Mouse (Mus musculus): ENCODE data around the gene Dcaf8. TPM values are rescaled to one million over a fixed set of nuclear protein-coding genes. Genes with fewer than 3 reads are reported as not detected.

The Dcaf8 gene
- polyA plus RNA-seq, 1 experiment from 2014 or later = 162 TPM

- no peak for TF ChIP-seq CTCF (IDR thresholded peaks at IDR 0.05)
- H3K27me3 ChIP-seq = no peaks in the 10 kb centered on the region
- in situ Hi-C loops (cut with MboI; ENCODE audit: low pct_unique_long_range_greater_than_20kb) = loop anchor here (25.0 kb wide), 1 partner anchor 386 kb away; the partner anchor contains the start of genes Cfap45 and Tagln2
- ChIA-PET POLR2A (interaction anchor here (1.2 kb wide), 1 partner anchor 181 kb away, joined by 4 read pairs; no protein-coding TSS in a partner anchor), CTCF (interaction anchor here (0.6 to 1.8 kb wide), 7 partner anchors 9 to 184 kb away, joined by 3 to 4 read pairs (median 3); no protein-coding TSS in a partner anchor)
- DNase-seq (ENCODE audit: low read depth, low spot score) (no peak), ATAC-seq (peak; percentile 81)
Observed at GRCm38 (mm10) chr1:172126376-172127347, 21.2 kb upstream of the Dcaf8 start, which contains the start of gene Pex19. Gene Pex19, plus strand, starts transcription at chr1:172126755.

DNA sequence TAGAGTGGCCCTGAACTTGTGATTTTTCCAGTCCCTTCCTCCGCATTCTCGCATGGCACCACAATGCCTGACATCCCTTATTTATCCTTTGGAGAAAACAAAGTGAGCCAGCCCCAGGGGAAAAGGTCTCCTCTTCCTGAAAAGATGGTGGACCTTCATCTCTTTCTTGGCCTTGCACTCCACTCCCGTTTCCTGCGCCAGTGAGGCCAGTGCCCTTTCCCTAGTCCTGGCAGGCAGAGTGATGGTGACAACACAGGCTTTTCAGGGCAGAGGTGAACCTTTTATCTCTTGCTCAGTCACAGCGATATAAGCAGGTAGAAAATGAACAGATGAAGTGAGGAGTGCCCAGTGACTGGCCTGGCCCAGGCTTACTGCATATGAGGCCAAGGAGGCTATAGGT is 20.4 kb upstream of the Dcaf8 start:
- no peak for TF ChIP-seq CTCF (IDR thresholded peaks at IDR 0.05)
- ATAC-seq = peak; percentile 9
- in situ Hi-C loops (cut with MboI; ENCODE audit: low pct_unique_long_range_greater_than_20kb) = loop anchor here (25.0 kb wide), 1 partner anchor 385 kb away; the partner anchor contains the start of genes Cfap45 and Tagln2
- ChIA-PET CTCF (interaction anchor here (1.2 to 4.6 kb wide), 3 partner anchors 15 to 81 kb away, joined by 3 to 20 read pairs (median 3); no protein-coding TSS in a partner anchor), POLR2A (no interaction called here)
- no peak for DNase-seq (ENCODE audit: low read depth, low spot score)
- H3K27me3 ChIP-seq = no peaks in the 10 kb centered on the region

- ATAC-seq (no peak), DNase-seq (ENCODE audit: low read depth, low spot score) (no peak)
- ChIA-PET CTCF (interaction anchor here (1.3 to 4.6 kb wide), 3 partner anchors 9 to 33 kb away, joined by 4 to 20 read pairs (median 7); no protein-coding TSS in a partner anchor), POLR2A (interaction anchor here (0.6 kb wide), 1 partner anchor 64 kb away, joined by 5 read pairs; no protein-coding TSS in a partner anchor)
- in situ Hi-C loops (cut with MboI; ENCODE audit: low pct_unique_long_range_greater_than_20kb) = loop anchor here (25.0 kb wide), 1 partner anchor 384 kb away; the partner anchor contains the start of genes Cfap45 and Tagln2
- H3K27me3 ChIP-seq = no peaks in the 10 kb centered on the region
- no peak for TF ChIP-seq CTCF (IDR thresholded peaks at IDR 0.05)
Observed at GRCm38 (mm10) chr1:172128563-172128962, 19.3 kb upstream of the Dcaf8 start.

GRCm38 (mm10) chr1:172129108-172129507 is 18.8 kb upstream of the Dcaf8 start:
- no peak for ATAC-seq

GRCm38 (mm10) chr1:172129780-172130179 is 18.1 kb upstream of the Dcaf8 start:
- no peak for TF ChIP-seq CTCF (IDR thresholded peaks at IDR 0.05)
- ATAC-seq = no peak
- CTCF ChIA-PET = interaction anchor here (0.8 to 4.6 kb wide), 3 partner anchors 10 to 179 kb away, joined by 3 to 20 read pairs (median 7); no protein-coding TSS in a partner anchor
- DNase-seq (ENCODE audit: low read depth, low spot score) = no peak
- no peaks in the 10 kb centered on the region for H3K27me3 ChIP-seq
- POLR2A ChIA-PET = no interaction called here
- in situ Hi-C loops (cut with MboI; ENCODE audit: low pct_unique_long_range_greater_than_20kb) = loop anchor here (25.0 kb wide), 1 partner anchor 383 kb away; the partner anchor contains the start of genes Cfap45 and Tagln2

More at GRCm38 (mm10) chr1:172129108-172129507, 18.8 kb upstream of the Dcaf8 start:
- peak; percentile 55 for TF ChIP-seq CTCF (IDR thresholded peaks at IDR 0.05)
- ChIA-PET CTCF (interaction anchor here (0.8 to 4.6 kb wide), 4 partner anchors 10 to 180 kb away, joined by 3 to 20 read pairs (median 6); no protein-coding TSS in a partner anchor), POLR2A (interaction anchor here (0.6 kb wide), 2 partner anchors 64 to 88 kb away, joined by 3 to 5 read pairs; no protein-coding TSS in a partner anchor)
- in situ Hi-C loops (cut with MboI; ENCODE audit: low pct_unique_long_range_greater_than_20kb) = loop anchor here (25.0 kb wide), 1 partner anchor 383 kb away; the partner anchor contains the start of genes Cfap45 and Tagln2
- H3K27me3 ChIP-seq = no peaks in the 10 kb centered on the region
- no peak for DNase-seq (ENCODE audit: low read depth, low spot score)

- POLR2A ChIA-PET = interaction anchor here (0.9 to 1.2 kb wide), 2 partner anchors 9 to 70 kb away, joined by 3 to 4 read pairs; no protein-coding TSS in a partner anchor
- TF ChIP-seq CTCF (IDR thresholded peaks at IDR 0.05) = no peak
- no peak for DNase-seq (ENCODE audit: low read depth, low spot score)
- H3K27me3 ChIP-seq = no peaks in the 10 kb centered on the region
- no peak for ATAC-seq
- in situ Hi-C loops (cut with MboI; ENCODE audit: low pct_unique_long_range_greater_than_20kb) = loop anchor here (25.0 kb wide), 1 partner anchor 380 kb away; the partner anchor contains the start of genes Cfap45 and Tagln2
- CTCF ChIA-PET = interaction anchor here (4.6 kb wide), 1 partner anchor 11 kb away, joined by 20 read pairs; no protein-coding TSS in a partner anchor
Observed at GRCm38 (mm10) chr1:172132319-172132718, 15.6 kb upstream of the Dcaf8 start.

DNA sequence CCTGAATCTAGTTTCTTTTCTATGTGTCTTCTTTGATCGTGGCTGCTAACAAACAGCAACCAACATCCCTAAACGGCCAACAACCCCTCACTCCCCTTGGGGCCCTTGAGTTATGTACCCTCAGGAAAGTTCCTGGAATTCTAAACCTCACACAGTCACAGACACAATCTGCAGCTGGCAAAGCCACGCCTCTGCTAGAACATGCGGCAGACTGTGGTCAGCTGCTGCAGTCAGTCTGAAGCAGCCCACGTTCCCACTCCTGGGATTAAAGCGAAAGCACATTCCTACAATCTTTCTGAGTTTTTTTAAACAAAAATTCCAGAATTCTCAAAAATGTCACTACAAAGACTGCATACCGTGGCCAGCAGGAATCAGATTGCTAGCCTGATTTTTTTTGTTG is 14.3 kb upstream of the Dcaf8 start:
- in situ Hi-C loops (cut with MboI; ENCODE audit: low pct_unique_long_range_greater_than_20kb) = loop anchor here (25.0 kb wide), 1 partner anchor 379 kb away; the partner anchor contains the start of genes Cfap45 and Tagln2
- DNase-seq (ENCODE audit: low read depth, low spot score) (no peak), ATAC-seq (no peak)
- ChIA-PET POLR2A (no interaction called here), CTCF (interaction anchor here (2.0 kb wide), 1 partner anchor 14 kb away, joined by 6 read pairs; no protein-coding TSS in a partner anchor)
- no peak for TF ChIP-seq CTCF (IDR thresholded peaks at IDR 0.05)
- no peaks in the 10 kb centered on the region for H3K27me3 ChIP-seq

DNA sequence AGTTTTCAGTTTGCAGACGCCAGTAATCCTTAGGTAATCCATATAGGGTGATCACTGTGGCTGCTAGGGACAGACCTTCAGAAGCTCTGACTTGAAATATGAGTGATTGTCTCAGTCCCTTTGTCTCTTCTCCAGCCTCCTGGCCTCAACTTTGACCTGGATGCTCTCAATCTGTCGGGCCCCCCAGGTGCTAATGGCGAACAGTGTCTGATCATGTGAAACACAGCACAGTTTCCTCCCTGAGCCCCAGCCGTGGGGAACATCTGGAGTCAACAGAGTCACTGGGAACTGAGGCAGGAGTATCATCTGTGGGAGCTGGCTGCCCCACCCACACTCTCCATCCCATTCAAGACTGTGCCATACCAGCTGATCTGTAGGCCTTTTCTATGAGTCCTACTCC is 13.8 kb upstream of the Dcaf8 start:
- CTCF ChIA-PET = interaction anchor here (2.0 kb wide), 1 partner anchor 15 kb away, joined by 6 read pairs; no protein-coding TSS in a partner anchor
- in situ Hi-C loops (cut with MboI; ENCODE audit: low pct_unique_long_range_greater_than_20kb) = loop anchor here (25.0 kb wide), 1 partner anchor 378 kb away; the partner anchor contains the start of genes Cfap45 and Tagln2
- no peaks in the 10 kb centered on the region for H3K27me3 ChIP-seq
- POLR2A ChIA-PET = no interaction called here
- DNase-seq (ENCODE audit: low read depth, low spot score) = no peak
- no peak for TF ChIP-seq CTCF (IDR thresholded peaks at IDR 0.05)
- no peak for ATAC-seq

GRCm38 (mm10) chr1:172140160-172140559 is 7.7 kb upstream of the Dcaf8 start:
- ATAC-seq (no peak), DNase-seq (ENCODE audit: low read depth, low spot score) (no peak)
- TF ChIP-seq CTCF (IDR thresholded peaks at IDR 0.05) = no peak
- H3K27me3 ChIP-seq = no peaks in the 10 kb centered on the region
- in situ Hi-C loops (cut with MboI; ENCODE audit: low pct_unique_long_range_greater_than_20kb) = loop anchor here (25.0 kb wide), 1 partner anchor 372 kb away; the partner anchor contains the start of genes Cfap45 and Tagln2
- ChIA-PET CTCF (interaction anchor here (1.5 kb wide), 1 partner anchor 107 kb away, joined by 3 read pairs; no protein-coding TSS in a partner anchor), POLR2A (interaction anchor here (1.0 kb wide), 1 partner anchor 9 kb away, joined by 4 read pairs; no protein-coding TSS in a partner anchor)
